Mouse (Mus musculus) midbrain, embryonic 14.5 days (tissue): Measurements from ENCODE around the gene Ergic1. TPM values are rescaled to one million over a fixed set of nuclear protein-coding genes. Genes with fewer than 3 reads are reported as not detected.

Experiments used
- ATAC-seq: fragments of 200-750 bp; cut with Nextera tagmentation; 2 replicates; pipeline ENCODE4 v1.8.0; 2017; ENCODE audit warnings: moderate number of reproducible peaks, moderate library complexity; ENCODE audit not compliant: low FRiP score, low TSS enrichment
- DNase-seq: peaks from one replicate; pipeline ENCODE4 v3.0.0-alpha.2; 2015
- H3K27ac ChIP-seq: fragments of 300-500 bp; sonication (generic); replicated peaks from 2 replicates; pipeline ENCODE4 v1.5.1; 2014; ENCODE audit warnings: mild to moderate bottlenecking, low read depth, low read length, moderate library complexity
- H3K27me3 ChIP-seq: fragments of 300-500 bp; sonication (generic); 2 replicates; pipeline ENCODE4 v1.6.1; 2014; ENCODE audit warnings: low read length, control low read depth, mixed read lengths; ENCODE audit not compliant: control insufficient read depth, insufficient read depth
- H3K36me3 ChIP-seq: fragments of 300-500 bp; sonication (generic); 2 replicates; pipeline ENCODE4 v1.6.1; 2014; ENCODE audit warnings: low read length, control low read depth; ENCODE audit not compliant: control insufficient read depth, insufficient read depth
- H3K4me1 ChIP-seq: fragments of 300-500 bp; sonication (generic); 2 replicates; pipeline ENCODE4 v1.6.1; 2014; ENCODE audit warnings: mild to moderate bottlenecking, antibody characterized with exemption, low read length, control low read depth; ENCODE audit not compliant: control insufficient read depth, insufficient read depth
- H3K4me2 ChIP-seq: fragments of 300-500 bp; sonication (generic); 2 replicates; pipeline ENCODE4 v1.6.1; 2014; ENCODE audit warnings: mild to moderate bottlenecking, low read length, moderate library complexity
- H3K4me3 ChIP-seq: fragments of 300-500 bp; sonication (generic); replicated peaks from 2 replicates; pipeline ENCODE4 v1.5.1; 2014; ENCODE audit warnings: low read depth, low read length
- H3K9ac ChIP-seq: fragments of 300-500 bp; sonication (generic); replicated peaks from 2 replicates; pipeline ENCODE4 v1.6.1; 2014; ENCODE audit warnings: mild to moderate bottlenecking, low read length, moderate library complexity
- H3K9me3 ChIP-seq: fragments of 300-500 bp; sonication (generic); 2 replicates; pipeline ENCODE4 v1.6.1; 2016; ENCODE audit warnings: low read length, control low read depth, mixed read lengths; ENCODE audit not compliant: control insufficient read depth
- WGBS: fragments of 180-500 bp; shearing (Covaris S2); extraction: QIAGEN DNeasy Blood & Tissue Kit; methylation state at CpG from one replicate; pipeline ENCODE4 v1.1.7; 2014; 5-methylcytosine and 5-hydroxymethylcytosine counted together
- polyA plus RNA-seq: library from polyadenylated mRNA; unstranded; fragments of >200 nt; fragmentation: Nextera tagmentation; extraction: Ambion mirVana; gene quantifications from 2 replicates; pipeline ENCODE4 v1.2.1, GENCODE M21; 2014

The Ergic1 gene
- polyA plus RNA-seq, 1 experiment from 2014 or later: 117 TPM

GRCm38 (mm10) chr17:26665600-26665999, 104.3 kb downstream of the Ergic1 start:
- 86% methylated on average over 4 of the region's 4 CpGs for WGBS
- H3K27me3 ChIP-seq: no peaks in the 10 kb centered on the region
- no peaks in the 10 kb centered on the region for H3K9me3 ChIP-seq
- no peak for DNase-seq
- no peak overlapping the region for H3K27ac ChIP-seq
- H3K4me3 ChIP-seq: no peak overlapping the region
- no peak overlapping the region for H3K9ac ChIP-seq
- no peaks in the 10 kb centered on the region for H3K36me3 ChIP-seq
- no peak for ATAC-seq
- H3K4me1 ChIP-seq: peaks cover 6% of the 10 kb centered on the region
- no peak overlapping the region for H3K4me2 ChIP-seq

- Histone ChIP-seq H3K9me3 (no peaks in the 10 kb centered on the region), H3K36me3 (no peaks in the 10 kb centered on the region), H3K27ac (no peak overlapping the region), H3K4me3 (no peak overlapping the region), H3K4me1 (no peaks in the 10 kb centered on the region), H3K4me2 (no peak overlapping the region), H3K27me3 (no peaks in the 10 kb centered on the region), H3K9ac (no peak overlapping the region)
- WGBS: 54% methylated on average over 4 of the region's 4 CpGs
- DNase-seq (no peak), ATAC-seq (no peak)
These were observed 110.0 kb downstream of the Ergic1 start for GRCm38 (mm10) chr17:26671268-26671667.

- H3K4me3 ChIP-seq: peak overlapping the region; percentile 68
- 23% methylated on average over 7 of the region's 7 CpGs for WGBS
These were observed 114.6 kb downstream of the Ergic1 start for GRCm38 (mm10) chr17:26675845-26676244.

GRCm38 (mm10) chr17:26676252-26676615, 114.9 kb downstream of the Ergic1 start:
- ATAC-seq: peak; percentile 96
- Histone ChIP-seq H3K9me3 (no peaks in the 10 kb centered on the region), H3K9ac (peak overlapping the region; percentile 68), H3K27me3 (no peaks in the 10 kb centered on the region), H3K4me3 (peak overlapping the region; percentile 68), H3K4me1 (peaks cover 14% of the 10 kb centered on the region), H3K36me3 (no peaks in the 10 kb centered on the region), H3K27ac (peak overlapping the region; percentile 81), H3K4me2 (peak overlapping the region; percentile 59)
- WGBS: under 1% methylated on average over 30 of the region's 30 CpGs
- DNase-seq: peak; percentile 96

More at GRCm38 (mm10) chr17:26675845-26676244, 114.6 kb downstream of the Ergic1 start:
- ATAC-seq (0 out of 2 replicates have a peak, but pooled peaks have one; percentile 20), DNase-seq (no peak)
- Histone ChIP-seq H3K36me3 (no peaks in the 10 kb centered on the region), H3K4me1 (peaks cover 14% of the 10 kb centered on the region), H3K9ac (0 out of 2 replicates have a peak overlapping the region, but pooled peaks have one; percentile 29), H3K27me3 (no peaks in the 10 kb centered on the region), H3K4me2 (peak overlapping the region; percentile 59), H3K9me3 (no peaks in the 10 kb centered on the region), H3K27ac (peak overlapping the region; percentile 81; the same call in 1 of the 2 replicates)

GRCm38 (mm10) chr17:26676616-26677376, 115.5 kb downstream of the Ergic1 start:
- peak overlapping the region; percentile 68 for H3K9ac ChIP-seq
- no peaks in the 10 kb centered on the region for H3K36me3 ChIP-seq
- H3K4me1 ChIP-seq: peaks cover 14% of the 10 kb centered on the region
- no peaks in the 10 kb centered on the region for H3K27me3 ChIP-seq
- 4% methylated on average over 26 of the region's 26 CpGs for WGBS
- peak; percentile 89 for ATAC-seq
- H3K4me3 ChIP-seq: peak overlapping the region; percentile 68
- peak overlapping the region; percentile 59 for H3K4me2 ChIP-seq
- DNase-seq: peak; percentile 53
- peak overlapping the region; percentile 81 for H3K27ac ChIP-seq
- no peaks in the 10 kb centered on the region for H3K9me3 ChIP-seq

- 0 out of 2 replicates have a peak overlapping the region, but pooled peaks have one; percentile 23 for H3K9ac ChIP-seq
- ATAC-seq (no peak), DNase-seq (no peak)
- H3K4me3 ChIP-seq: peak overlapping the region; percentile 68; the same call in 1 of the 2 replicates
- H3K36me3 ChIP-seq: peaks cover 1% of the 10 kb centered on the region; the same call in 1 of the 2 replicates
- H3K4me2 ChIP-seq: peak overlapping the region; percentile 59
- H3K9me3 ChIP-seq: no peaks in the 10 kb centered on the region
- no peak overlapping the region for H3K27ac ChIP-seq
- 91% methylated on average over 7 of the region's 7 CpGs for WGBS
- H3K27me3 ChIP-seq: no peaks in the 10 kb centered on the region
- peaks cover 14% of the 10 kb centered on the region for H3K4me1 ChIP-seq
These were observed 116.7 kb downstream of the Ergic1 start for GRCm38 (mm10) chr17:26677711-26678637.

GRCm38 (mm10) chr17:26681276-26681675, 120.0 kb downstream of the Ergic1 start:
- 88% methylated on average over 6 of the region's 6 CpGs for WGBS
- no peak for DNase-seq
- H3K4me3 ChIP-seq: no peak overlapping the region
- H3K4me1 ChIP-seq: peaks cover 14% of the 10 kb centered on the region
- ATAC-seq: no peak
- H3K36me3 ChIP-seq: peaks cover 25% of the 10 kb centered on the region; the same call in 1 of the 2 replicates
- H3K27me3 ChIP-seq: no peaks in the 10 kb centered on the region
- H3K9ac ChIP-seq: no peak overlapping the region
- no peak overlapping the region for H3K4me2 ChIP-seq
- H3K9me3 ChIP-seq: no peaks in the 10 kb centered on the region
- H3K27ac ChIP-seq: no peak overlapping the region

- WGBS: 90% methylated on average over 17 of the region's 17 CpGs
- Histone ChIP-seq H3K4me3 (no peak overlapping the region), H3K4me2 (no peak overlapping the region), H3K36me3 (peaks cover 25% of the 10 kb centered on the region; the same call in 1 of the 2 replicates), H3K27me3 (no peaks in the 10 kb centered on the region), H3K4me1 (no peaks in the 10 kb centered on the region), H3K27ac (no peak overlapping the region), H3K9me3 (no peaks in the 10 kb centered on the region), H3K9ac (no peak overlapping the region)
- DNase-seq: no peak
- ATAC-seq: no peak
These were observed 125.2 kb downstream of the Ergic1 start for GRCm38 (mm10) chr17:26686334-26687000.
